Mouse (Mus musculus) brain, embryonic 14.5 days (tissue): ENCODE measurements around the gene Dapk3.

Experiments
- CTCF ChIP-seq: fragments of 200-500 bp; IDR thresholded peaks from 2 replicates; pipeline ENCODE4 v1.5.1; 2012; ENCODE audit warnings: inconsistent platforms, mild to moderate bottlenecking, moderate library complexity, borderline replicate concordance; ENCODE audit not compliant: insufficient read depth, insufficient read length; ENCODE audit errors: extremely low read depth
- POLR2A ChIP-seq: fragments of 200-500 bp; IDR thresholded peaks from 2 replicates; pipeline ENCODE4 v1.6.1; 2012; ENCODE audit warnings: mild to moderate bottlenecking, inconsistent platforms, borderline replicate concordance; ENCODE audit not compliant: poor library complexity, insufficient read depth, insufficient read length, severe bottlenecking; ENCODE audit errors: extremely low read depth

DNA sequence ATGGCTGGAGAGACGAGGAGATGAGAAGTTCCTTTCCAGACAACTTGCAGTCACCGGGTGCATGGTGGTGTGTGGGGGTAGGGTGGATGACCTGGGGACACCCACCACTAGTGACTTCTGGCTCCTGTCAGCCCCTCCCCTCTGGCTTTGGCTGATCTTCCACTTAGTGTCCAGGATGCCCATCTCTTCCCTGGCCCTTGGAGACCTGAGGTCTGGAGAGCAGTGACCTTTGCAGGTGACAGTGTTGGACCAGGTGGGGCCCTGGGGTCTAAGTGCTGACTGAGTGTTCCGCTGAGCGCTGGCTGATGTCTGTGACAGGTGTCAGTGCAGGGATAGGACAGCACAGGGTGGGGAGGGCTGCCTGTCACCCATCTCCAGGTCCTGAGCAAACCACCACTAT, 12.5 kb downstream of the Dapk3 start:
- no peak for TF ChIP-seq POLR2A
- no peak for TF ChIP-seq CTCF
